Mouse (Mus musculus): ENCODE measurements at regions not wholly inside any gene's neighbourhood (a gene's known extent, or its start where the extent isn't known, plus 50 kb on each side); places are given as distances from the start of the nearest gene placed in this dataset.

- H3K9me3 ChIP-seq (ENCODE audit: control insufficient read depth, low read length) = no peaks in the 10 kb centered on the region
- 88% methylated on average over 5 of the region's 5 CpGs for WGBS
- H3K4me3 ChIP-seq (replicated peaks; ENCODE audit: low read length) = no peak overlapping the region
- no peak overlapping the region for H3K9ac ChIP-seq (ENCODE audit: low read depth, low read length, severe bottlenecking)
- H3K4me1 ChIP-seq (ENCODE audit: control insufficient read depth, insufficient read depth, low read length) = no peaks in the 10 kb centered on the region
- H3K27ac ChIP-seq (replicated peaks; ENCODE audit: low read depth, low read length) = no peak overlapping the region
- DNase-seq (ENCODE audit: low spot score) (no peak), ATAC-seq (ENCODE audit: low FRiP score, low read depth) (no peak)
- H3K27me3 ChIP-seq (ENCODE audit: control insufficient read depth, insufficient read depth, low read length) = no peaks in the 10 kb centered on the region
- H3K36me3 ChIP-seq (ENCODE audit: control insufficient read depth, insufficient read depth, low read length) = no peaks in the 10 kb centered on the region
- no peak overlapping the region for H3K4me2 ChIP-seq (replicated peaks; ENCODE audit: low read depth, low read length, severe bottlenecking)
- TF ChIP-seq POLR2A (IDR thresholded peaks at IDR 0.05; ENCODE audit: borderline replicate concordance, extremely low read depth, insufficient read depth, insufficient read length) = no peak
These were observed 53.4 kb upstream of the Tspan5 start for GRCm38 (mm10) chr3:138688606-138689005.

Measured in limb, embryonic 14.5 days (tissue).